Mouse (Mus musculus) left cerebral cortex, postnatal 14 days (tissue): ENCODE data around the gene Gga3. TPM values are rescaled to one million over a fixed set of nuclear protein-coding genes. Genes with fewer than 3 reads are reported as not detected.

ENCODE experiments used
- DNase-seq, 2 experiments: peaks; one replicate each; pipeline ENCODE4 v3.0.0; 2021 to 2022; ENCODE audit warnings: low spot score in 2 of 2, mixed read lengths in 1 of 2
- intact Hi-C: fragments of 180-260 bp; cut with DNase I; formaldehyde crosslinking; loops from one replicate; pipeline ENCODE4 v1.15.1; 2025
- total RNA-seq, 2 experiments: library from RNA; stranded (reverse); gene quantifications; 2 replicates each; pipeline ENCODE4 v1.2.3; 2021

Gga3 gene
- total RNA-seq, 2 experiments from 2014 or later, result 68.3 to 75.5 TPM

GRCm38 (mm10) chr11:115615108-115615825, 11.4 kb upstream of the Gga3 start:
- DNase-seq, result no peak
- intact Hi-C loops, result no loop called here

- intact Hi-C loops, result no loop called here
- no peak for DNase-seq
Observed at GRCm38 (mm10) chr11:115614346-115615107, 10.7 kb upstream of the Gga3 start.

GRCm38 (mm10) chr11:115613138-115613945, 9.5 kb upstream of the Gga3 start:
- peak in 1 of 2 experiments; percentile 20 for DNase-seq

GRCm38 (mm10) chr11:115612410-115613137, 8.7 kb upstream of the Gga3 start, which contains the start of gene Mif4gd:
Gene Mif4gd (minus strand): TSS chr11:115612969.
- intact Hi-C loops, result no loop called here
- DNase-seq, result peak; percentile 63 to 75

More at GRCm38 (mm10) chr11:115613138-115613945, 9.5 kb upstream of the Gga3 start:
- intact Hi-C loops, result no loop called here

- peak; percentile 34 to 63 for DNase-seq
- intact Hi-C loops, result no loop called here
Observed at GRCm38 (mm10) chr11:115612059-115612409, 8.2 kb upstream of the Gga3 start.

- no peak for DNase-seq
- intact Hi-C loops, result no loop called here
Observed at GRCm38 (mm10) chr11:115611173-115611572, 7.3 kb upstream of the Gga3 start.

GRCm38 (mm10) chr11:115609576-115609975, 5.7 kb upstream of the Gga3 start:
- no peak for DNase-seq
- intact Hi-C loops, result loop anchor here (10.0 kb wide), 1 partner anchor 115 kb away; the partner anchor contains the start of gene Nt5c

- intact Hi-C loops, result loop anchor here (10.0 kb wide), 1 partner anchor 114 kb away; the partner anchor contains the start of gene Nt5c
- peak; percentile 39 to 57 for DNase-seq
Observed at GRCm38 (mm10) chr11:115608421-115609399, 4.9 kb upstream of the Gga3 start.

GRCm38 (mm10) chr11:115606733-115607132, 2.9 kb upstream of the Gga3 start:
- intact Hi-C loops, result loop anchor here (10.0 kb wide), 1 partner anchor 112 kb away; the partner anchor contains the start of gene Nt5c
- DNase-seq, result no peak

- intact Hi-C loops, result loop anchor here (10.0 kb wide), 1 partner anchor 109 kb away; the partner anchor contains the start of gene Nt5c
Observed at GRCm38 (mm10) chr11:115604304-115604696, 449 bp upstream of the Gga3 start.

GRCm38 (mm10) chr11:115603128-115603475, 749 bp downstream of the Gga3 start:
- DNase-seq, result peak in 1 of 2 experiments; percentile 33
- intact Hi-C loops, result loop anchor here (10.0 kb wide), 1 partner anchor 108 kb away; the partner anchor contains the start of gene Nt5c

More at GRCm38 (mm10) chr11:115604304-115604696, 449 bp upstream of the Gga3 start:
- peak in 1 of 2 experiments; percentile 28 for DNase-seq

- DNase-seq, result no peak
- intact Hi-C loops, result loop anchor here (10.0 kb wide), 1 partner anchor 106 kb away; the partner anchor contains the start of gene Nt5c
Observed at GRCm38 (mm10) chr11:115601174-115601573, 2.7 kb downstream of the Gga3 start.

GRCm38 (mm10) chr11:115600743-115601142, 3.1 kb downstream of the Gga3 start:
- intact Hi-C loops, result loop anchor here (10.0 kb wide), 1 partner anchor 106 kb away; the partner anchor contains the start of gene Nt5c
- DNase-seq, result no peak

- DNase-seq, result peak in 1 of 2 experiments; percentile 36
- intact Hi-C loops, result loop anchor here (10.0 kb wide), 1 partner anchor 105 kb away; the partner anchor contains the start of gene Nt5c
Observed at GRCm38 (mm10) chr11:115599722-115600121, 4.1 kb downstream of the Gga3 start.

GRCm38 (mm10) chr11:115598309-115598708, 5.5 kb downstream of the Gga3 start:
- intact Hi-C loops, result no loop called here
- DNase-seq, result no peak

- no peak for DNase-seq
- intact Hi-C loops, result no loop called here
Observed at GRCm38 (mm10) chr11:115595209-115595608, 8.6 kb downstream of the Gga3 start.

GRCm38 (mm10) chr11:115590526-115591075, 13.2 kb downstream of the Gga3 start:
- intact Hi-C loops, result no loop called here
- no peak for DNase-seq
